Mouse (Mus musculus): ENCODE measurements around the gene Top2a.

GRCm38 (mm10) chr11:99062661-99063060 is 38.7 kb upstream of the Top2a start:
- TF ChIP-seq CTCF (IDR thresholded peaks at IDR 0.05; ENCODE audit: low read depth, low read length) (no peak), POLR2A (IDR thresholded peaks at IDR 0.05; ENCODE audit: insufficient read depth, low read length) (no peak), EP300 (IDR thresholded peaks at IDR 0.05; ENCODE audit: insufficient read depth, low read depth, low read length) (no peak)

Data from ES-Bruce4 (cell line).